Mouse (Mus musculus): ENCODE data around the gene Hist1h2ae. TPM values are rescaled to one million over a fixed set of nuclear protein-coding genes. Genes with fewer than 3 reads are reported as not detected.
A peak's percentile ranks its signal among the peaks of the same experiment; 100 is the strongest.
"Not testable (repeated sequence)": the region's sequence is repeated elsewhere in the genome, so short reads cannot be mapped to it uniquely, and the experiment has no call there.

The Hist1h2ae gene
- total RNA-seq, 4 experiments from 2014 or later, result 3.3 to 7.7 (median 4.9) TPM

DNA sequence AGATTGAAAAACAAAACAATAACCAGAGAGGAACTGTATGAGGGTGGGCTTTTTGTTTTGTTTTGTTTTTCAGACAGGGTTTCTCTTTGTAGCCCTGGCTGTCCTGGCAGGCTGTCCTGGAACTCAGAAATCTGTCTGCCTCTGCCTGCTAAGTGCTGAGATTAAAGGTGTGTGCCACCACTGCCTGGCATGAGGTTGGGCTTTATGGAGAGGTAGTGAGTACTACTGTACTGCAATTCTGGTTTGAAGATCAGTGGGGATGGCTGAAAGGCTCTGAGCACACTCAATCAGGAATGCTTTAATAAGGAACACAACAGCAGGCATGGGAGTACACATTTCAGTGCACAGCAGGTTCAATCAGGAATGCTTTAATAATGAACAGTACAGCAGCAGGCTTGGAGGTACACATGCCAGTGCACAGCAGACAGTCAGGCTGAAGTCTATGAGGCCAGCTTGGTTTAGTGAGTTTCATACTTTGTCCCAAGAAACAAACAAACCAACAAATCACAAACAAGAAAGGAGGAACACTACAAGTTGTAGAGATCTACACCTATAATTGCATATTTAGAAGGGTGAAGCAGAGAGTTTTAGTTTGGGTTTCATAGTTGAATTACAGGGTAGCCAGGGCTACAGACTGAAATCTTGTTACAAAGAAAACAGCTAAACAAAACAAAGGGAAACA lies 12.5 kb upstream of the Hist1h2ae start:
- no peak for DNase-seq (ENCODE audit: low spot score in 2 of 2)

DNA sequence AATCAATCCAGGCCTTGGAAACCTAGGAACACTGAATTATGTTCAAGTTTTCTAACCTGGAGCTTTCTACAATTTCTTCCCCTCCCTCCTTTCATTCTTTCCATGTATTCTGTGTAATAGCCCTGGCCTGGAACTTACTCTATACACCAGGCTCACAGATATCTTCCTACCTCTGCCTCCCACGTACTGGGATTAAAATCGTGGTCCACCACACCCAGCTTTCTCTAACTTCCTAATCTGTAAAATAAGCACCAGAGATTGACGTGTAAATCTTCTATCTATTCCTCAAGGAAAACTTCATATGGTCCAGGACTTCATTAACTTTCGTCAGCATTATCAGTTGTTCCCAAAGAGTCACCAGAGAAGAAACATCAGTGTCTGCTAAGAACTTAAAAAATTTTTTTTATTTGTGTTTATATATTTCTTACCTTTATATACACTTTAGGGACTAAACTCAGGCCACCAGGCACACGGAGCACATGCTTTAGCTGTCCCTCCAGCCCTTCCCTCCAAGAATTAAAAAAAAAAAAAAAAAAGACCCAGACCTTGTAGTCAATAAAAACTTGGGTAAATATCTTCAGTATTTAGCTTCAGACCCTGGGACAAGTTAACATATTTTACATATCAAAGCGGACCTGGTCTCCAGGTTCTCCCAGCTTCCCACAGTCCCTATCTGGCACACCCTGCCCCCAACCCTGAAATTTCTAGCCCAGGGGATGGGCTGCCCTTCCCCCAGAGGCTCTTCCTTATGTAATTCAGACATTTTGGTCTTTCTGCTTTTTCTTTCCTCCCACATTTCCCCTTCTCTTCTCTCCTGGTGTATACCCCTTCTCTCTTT lies 11.4 kb upstream of the Hist1h2ae start:
- no peak for DNase-seq (ENCODE audit: low spot score in 2 of 2)

DNA sequence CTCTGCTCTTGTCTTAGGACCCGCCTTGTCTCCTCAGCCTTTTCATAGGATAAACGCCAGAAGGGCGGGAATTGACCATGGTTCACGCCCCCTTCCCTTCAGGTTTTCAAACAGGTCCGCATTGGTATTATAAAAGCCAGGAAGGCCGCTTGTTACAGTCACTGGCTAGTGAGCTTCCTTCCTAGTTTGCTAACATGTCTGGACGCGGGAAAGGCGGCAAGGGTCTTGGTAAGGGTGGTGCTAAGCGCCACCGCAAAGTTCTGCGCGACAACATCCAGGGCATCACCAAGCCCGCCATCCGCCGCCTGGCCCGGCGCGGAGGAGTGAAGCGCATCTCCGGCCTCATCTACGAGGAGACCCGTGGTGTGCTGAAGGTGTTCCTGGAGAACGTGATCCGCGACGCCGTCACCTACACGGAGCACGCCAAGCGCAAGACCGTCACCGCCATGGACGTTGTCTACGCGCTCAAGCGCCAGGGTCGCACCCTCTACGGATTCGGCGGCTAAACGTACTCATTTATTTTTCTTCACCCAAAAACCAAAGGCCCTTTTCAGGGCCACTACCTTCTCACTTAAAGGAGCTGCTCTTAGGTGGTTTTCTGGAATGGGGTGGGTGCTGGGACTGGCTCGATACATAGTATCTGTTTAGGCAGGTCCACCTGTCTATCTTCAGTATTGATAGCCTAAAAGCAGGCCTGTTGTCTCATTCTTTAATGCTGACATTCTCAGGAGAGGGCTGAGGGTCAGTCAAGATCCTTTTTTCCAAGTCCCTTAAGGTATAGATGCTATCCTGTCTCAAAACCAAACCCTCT lies 10.6 kb upstream of the Hist1h2ae start, which contains the start of gene Hist1h4d:
Gene Hist1h4d, plus strand, starts transcription at position 191 of the 811 bp plus-strand sequence.
- DNase-seq (ENCODE audit: low spot score in 2 of 2), result peak; percentile 98

DNA sequence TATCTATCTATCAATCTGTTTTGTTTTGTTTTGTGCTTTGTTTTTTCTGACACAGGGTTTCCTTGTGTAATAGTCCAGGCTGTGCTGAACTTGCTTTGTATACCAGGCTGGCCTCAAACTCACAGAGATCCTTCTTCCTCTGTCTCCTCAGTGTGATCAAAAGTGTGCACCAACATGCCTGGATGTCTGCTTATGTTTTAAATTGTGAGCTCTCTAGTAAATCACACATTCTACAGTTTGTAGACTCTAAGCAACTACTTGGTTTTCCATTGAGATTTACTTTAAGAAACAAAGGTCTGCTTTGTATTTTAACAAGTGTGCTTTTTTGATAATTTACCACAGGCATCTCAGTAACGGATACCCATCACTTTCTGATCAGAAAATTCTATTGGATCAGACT lies 6.8 kb upstream of the Hist1h2ae start:
- DNase-seq (ENCODE audit: low spot score in 2 of 2), result no peak

DNA sequence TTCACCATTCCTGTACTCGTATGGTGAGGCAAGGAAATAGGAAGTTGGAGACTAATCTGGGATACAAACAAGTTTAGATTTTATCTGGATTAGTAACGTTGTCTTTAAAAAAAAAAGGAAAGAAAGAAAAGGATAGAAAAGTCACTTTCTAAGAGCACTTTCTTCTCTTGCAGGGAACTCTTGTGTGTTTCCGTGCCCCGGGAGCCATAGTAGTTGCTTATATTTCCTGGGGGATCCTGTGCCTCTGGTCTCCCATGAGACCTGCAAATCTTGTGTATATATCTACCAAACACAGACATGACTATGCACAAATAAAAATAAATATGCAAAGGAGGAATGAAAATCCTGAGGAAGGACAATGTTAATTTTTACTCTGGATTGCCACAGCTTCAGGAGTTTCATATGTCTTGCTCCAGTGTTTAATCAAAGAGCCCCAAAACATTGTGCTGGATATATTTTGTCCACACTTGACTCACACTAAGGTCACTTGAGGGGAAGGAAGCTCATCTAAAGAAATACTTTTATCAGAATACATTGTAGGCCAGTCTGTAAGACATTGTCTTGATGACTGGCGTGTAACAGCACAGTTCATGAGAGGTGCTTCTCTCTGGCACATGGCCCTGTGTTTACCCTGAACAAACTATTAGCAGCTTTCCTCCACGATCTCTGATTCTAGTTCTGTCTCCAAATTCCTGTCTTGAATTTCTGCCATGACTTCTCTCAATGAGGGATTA lies 6.1 kb upstream of the Hist1h2ae start:
- no peak for DNase-seq (ENCODE audit: low spot score in 2 of 2)

DNA sequence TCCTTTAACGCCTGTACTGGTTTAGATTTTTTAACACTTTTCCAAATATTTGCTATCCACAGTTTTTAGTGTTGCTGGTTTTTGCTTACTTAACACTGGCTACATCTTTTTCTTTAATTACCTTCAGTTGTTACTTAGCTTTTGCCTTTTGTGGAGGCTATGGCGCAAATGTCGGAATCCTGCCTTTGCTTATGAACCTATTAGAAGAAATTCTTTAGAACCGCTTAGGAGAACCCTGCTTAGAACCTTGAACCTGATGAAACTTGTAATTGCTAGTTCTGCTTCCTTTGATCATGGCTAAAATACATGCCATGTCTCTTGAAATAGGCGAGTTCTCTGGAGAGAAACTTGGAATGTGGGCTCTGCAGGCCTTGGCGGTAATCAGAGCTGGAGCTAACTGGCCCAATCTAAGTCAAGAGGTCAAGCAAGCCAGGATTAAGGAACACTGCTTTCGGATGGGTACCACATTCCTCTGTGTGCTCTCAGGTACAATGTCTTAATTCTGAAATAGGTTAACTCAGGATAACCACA lies 5.4 kb upstream of the Hist1h2ae start:
- DNase-seq (ENCODE audit: low spot score in 2 of 2), result no peak

DNA sequence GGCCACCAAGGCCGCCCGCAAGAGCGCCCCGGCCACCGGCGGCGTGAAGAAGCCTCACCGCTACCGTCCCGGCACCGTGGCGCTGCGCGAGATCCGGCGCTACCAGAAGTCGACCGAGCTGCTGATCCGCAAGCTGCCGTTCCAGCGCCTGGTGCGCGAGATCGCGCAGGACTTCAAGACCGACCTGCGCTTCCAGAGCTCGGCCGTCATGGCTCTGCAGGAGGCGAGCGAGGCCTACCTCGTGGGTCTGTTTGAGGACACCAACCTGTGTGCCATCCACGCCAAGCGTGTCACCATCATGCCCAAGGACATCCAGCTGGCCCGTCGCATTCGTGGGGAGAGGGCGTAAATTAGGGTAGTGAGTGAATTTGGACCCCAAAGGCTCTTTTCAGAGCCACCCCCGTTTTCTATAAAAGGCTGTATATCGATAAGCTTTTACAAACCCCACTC lies 4.9 kb upstream of the Hist1h2ae start:
- not testable (repeated sequence) for DNase-seq (ENCODE audit: low spot score in 2 of 2)

DNA sequence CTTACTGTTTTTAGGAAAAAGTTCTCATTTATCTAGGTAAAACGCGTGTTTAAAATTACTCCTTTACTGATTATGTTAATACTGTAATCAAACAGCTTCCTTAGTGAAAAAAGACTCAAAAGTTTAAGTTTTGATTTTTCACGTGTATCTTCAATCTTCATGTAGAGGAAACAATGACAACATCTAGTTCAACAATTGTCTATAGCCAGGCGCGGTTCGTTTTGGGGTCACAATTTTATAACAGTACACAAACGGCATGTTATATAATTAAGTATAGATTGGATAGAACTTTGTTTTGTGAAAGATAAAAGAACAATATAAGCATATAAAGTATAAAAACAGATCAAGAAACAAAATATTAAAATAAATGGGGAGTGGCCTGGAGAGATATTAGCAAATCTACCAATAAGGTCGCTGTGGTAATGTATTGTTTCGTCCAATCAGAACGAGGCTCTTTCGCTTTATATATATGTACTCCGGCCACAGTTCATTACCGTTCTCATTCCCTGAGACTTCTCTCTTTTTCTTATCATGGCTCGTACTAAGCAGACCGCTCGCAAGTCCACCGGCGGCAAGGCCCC lies 4.3 kb upstream of the Hist1h2ae start, which contains the start of gene Hist1h3d:
Gene Hist1h3d, plus strand, starts transcription at position 493 of the 581 bp plus-strand sequence.
- DNase-seq (ENCODE audit: low spot score in 2 of 2), result peak; percentile 70 to 71

DNA sequence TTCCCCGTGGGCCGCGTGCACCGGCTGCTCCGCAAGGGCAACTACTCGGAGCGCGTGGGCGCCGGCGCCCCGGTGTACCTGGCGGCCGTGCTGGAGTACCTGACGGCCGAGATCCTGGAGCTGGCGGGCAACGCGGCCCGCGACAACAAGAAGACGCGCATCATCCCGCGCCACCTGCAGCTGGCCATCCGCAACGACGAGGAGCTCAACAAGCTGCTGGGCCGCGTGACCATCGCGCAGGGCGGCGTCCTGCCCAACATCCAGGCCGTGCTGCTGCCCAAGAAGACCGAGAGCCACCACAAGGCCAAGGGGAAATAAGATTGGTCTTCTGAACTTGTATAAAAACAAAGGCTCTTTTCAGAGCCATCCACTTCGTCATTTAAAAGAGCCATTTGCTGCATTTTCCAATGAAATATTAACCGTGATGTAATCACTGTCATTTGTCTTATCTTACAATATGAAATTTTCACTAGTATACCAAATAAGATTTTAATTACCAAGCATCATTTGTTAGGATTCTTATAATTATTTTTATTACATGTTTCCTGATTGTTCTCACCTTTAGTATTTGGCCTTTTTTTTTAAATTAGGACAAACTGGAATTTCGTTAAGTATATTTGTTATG lies 3.6 kb upstream of the Hist1h2ae start:
- DNase-seq (ENCODE audit: low spot score in 2 of 2), result not testable (repeated sequence)

DNA sequence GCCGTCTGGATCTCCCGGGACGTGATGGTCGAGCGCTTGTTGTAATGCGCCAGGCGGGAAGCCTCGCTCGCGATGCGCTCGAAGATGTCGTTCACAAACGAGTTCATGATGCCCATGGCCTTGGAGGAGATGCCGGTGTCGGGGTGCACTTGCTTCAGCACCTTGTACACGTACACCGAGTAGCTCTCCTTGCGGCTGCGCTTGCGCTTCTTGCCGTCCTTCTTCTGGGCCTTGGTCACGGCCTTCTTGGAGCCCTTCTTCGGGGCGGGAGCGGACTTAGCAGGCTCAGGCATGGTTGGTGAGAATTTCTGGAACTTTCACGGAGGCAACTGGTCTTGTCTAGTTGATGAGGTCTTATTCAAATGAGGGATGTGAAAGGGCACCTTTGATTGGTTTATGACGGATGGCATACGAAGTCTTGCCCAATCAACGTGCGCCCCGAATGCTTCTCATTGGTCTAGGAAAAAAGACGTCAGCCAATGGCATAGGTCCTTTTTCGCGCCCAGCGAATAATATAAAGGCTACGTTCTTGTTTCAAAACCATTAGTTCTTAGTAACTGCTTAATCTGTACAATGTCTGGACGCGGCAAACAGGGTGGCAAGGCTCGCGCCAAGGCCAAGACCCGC lies 3.0 kb upstream of the Hist1h2ae start, which contains the start of the genes Hist1h2bf and Hist1h2ad:
Gene Hist1h2bf, minus strand, starts transcription at position 299 of the 627 bp plus-strand sequence.
Gene Hist1h2ad, plus strand, starts transcription at position 484 of the 627 bp plus-strand sequence.
- DNase-seq (ENCODE audit: low spot score in 2 of 2), result peak; percentile 93 to 97

DNA sequence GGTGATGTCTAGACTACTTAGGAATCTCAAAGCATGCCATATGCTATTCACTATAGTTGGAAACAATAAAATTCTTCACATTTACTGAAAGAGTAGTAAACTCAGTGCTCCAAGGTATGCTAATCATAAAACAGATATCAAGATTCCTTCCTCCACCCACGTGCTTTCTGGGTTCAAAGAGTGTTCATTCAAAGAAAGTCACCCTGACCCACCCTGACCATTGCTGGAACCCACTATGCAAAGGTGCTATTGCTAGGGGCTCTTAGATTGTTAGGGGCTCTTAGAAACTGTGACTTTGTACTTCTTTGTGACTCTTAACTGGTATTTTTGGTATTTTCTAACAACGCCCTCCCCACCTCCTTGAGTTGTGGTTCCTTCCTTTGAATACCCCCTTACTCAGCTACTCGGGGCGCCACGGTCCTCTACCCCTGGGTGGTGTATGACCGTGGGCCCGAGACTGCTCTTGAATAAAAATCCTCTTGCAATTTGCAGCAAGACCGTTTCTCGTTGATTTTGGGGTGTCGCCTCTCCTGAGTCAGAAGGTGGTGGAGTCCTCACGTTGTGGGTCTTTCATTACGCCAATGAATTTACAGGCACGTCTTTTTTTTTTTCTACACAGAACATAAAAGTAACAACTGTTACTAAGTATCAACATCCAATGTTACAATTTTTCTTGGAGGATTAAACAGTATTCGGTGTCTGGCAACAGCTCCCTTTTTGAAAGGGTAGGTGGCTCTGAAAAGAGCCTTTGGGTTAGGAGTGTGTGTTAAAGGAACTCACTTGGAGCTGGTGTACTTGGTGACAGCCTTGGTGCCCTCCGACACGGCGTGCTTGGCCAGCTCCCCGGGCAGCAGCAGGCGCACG lies 2.2 kb upstream of the Hist1h2ae start:
- not testable (repeated sequence) for DNase-seq (ENCODE audit: low spot score in 2 of 2)

DNA sequence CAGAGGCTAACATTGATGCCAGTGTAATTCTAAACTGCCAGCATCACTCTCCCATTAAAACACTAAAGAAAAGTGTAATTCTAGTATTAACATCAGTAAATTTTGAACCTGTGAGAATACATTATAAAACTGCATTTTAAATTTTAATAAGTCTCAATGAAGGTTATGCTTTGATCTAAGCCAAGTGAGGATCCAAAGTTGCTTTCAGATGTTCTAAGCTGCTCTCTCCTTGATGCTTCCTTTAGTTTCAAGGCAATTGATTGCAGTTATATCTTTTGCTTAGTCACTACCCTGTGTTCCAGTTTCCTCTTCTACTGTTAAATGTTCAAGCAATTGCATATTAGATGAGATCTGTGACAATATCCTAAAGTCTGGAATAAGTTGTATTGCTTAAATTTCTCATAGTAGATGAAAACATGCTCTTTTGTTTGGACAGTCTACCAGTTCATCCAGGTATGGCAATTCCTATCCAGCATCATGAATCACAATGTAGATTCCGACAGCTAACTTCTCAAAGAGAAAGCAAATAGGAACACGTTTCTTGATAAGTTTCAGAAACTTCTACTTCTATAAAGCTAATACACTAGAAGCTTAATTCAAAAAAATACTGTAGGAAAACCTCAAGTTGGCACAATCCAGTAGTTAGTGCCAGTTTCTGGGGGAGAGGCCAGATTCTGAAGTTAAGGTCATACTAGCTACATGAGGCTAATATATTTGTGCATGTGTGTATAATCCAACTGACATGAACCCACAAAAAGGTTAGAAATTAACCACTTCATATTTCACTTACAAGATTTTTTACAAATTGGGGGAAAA lies 1.4 kb upstream of the Hist1h2ae start:
- DNase-seq (ENCODE audit: low spot score in 2 of 2), result no peak

DNA sequence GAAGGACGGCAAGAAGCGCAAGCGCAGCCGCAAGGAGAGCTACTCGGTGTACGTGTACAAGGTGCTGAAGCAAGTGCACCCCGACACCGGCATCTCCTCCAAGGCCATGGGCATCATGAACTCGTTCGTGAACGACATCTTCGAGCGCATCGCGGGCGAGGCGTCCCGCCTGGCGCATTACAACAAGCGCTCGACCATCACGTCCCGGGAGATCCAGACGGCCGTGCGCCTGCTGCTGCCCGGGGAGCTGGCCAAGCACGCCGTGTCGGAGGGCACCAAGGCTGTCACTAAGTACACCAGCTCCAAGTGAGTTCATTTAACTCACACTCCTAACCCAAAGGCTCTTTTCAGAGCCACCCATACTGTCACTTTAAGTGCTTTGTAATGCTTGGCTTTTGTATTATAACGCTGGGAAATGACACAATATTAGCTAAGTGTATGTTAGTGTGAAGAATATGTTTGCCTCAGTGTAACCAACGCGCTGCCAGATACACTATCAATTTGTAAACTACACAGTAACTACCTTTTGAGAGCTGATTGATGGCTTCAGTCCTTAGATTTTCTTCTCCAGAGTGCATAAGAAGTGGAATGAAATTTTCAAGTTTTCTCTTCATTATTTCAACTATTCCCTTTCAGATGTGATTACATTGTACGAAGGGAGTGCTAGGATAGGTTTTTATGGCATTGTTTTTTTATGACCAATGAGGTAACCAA lies 641 bp upstream of the Hist1h2ae start:
- not testable (repeated sequence) for DNase-seq (ENCODE audit: low spot score in 2 of 2)

DNA sequence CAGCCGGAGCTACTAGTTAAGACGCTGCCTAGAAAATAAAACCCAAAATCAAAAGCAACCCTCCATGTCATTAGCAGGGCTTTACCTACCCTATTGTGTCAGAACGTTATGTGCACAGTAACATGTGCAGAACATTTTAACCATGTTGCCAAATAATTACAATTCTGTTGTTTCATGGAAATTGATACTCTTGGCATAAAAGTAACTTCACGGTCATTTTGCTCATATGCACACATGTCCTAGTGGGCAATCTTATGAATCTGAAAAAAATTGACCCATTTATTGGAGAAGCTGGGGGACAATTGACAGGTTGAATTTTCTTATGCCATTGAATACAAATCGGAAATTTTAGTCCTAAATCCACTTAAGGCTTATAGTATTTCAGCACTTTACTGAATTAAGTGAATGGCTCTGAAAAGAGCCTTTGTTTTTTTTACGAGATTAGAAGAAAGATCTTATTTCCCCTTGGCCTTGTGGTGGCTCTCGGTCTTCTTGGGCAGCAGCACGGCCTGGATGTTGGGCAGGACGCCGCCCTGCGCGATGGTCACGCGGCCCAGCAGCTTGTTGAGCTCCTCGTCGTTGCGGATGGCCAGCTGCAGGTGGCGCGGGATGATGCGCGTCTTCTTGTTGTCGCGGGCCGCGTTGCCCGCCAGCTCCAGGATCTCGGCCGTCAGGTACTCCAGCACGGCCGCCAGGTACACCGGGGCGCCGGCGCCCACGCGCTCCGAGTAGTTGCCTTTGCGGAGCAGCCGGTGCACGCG lies 579 bp downstream of the Hist1h2ae start:
- DNase-seq (ENCODE audit: low spot score in 2 of 2), result not testable (repeated sequence)

DNA sequence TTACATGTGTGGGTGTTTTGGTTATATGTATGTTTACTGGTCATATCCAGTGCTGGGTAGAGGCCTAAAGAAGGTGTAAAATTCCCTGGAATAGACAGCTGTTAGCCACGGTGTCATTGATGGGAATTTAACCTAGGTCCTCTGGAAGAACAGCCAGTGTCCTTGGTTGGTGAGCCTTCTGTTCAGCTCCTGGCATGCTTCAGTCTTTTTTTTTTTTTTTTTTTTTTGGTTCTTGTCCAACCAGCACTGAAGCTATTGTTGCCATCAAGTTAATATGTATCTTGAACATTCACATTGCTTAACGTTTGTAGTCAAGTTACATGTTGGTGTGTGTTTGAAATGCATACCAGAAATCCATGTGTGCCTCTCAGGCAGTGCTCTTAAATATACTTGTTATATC lies 6.5 kb downstream of the Hist1h2ae start:
- DNase-seq (ENCODE audit: low spot score in 2 of 2), result no peak
